Mouse (Mus musculus): ENCODE results near the gene Clec3a. TPM values are rescaled to one million over a fixed set of nuclear protein-coding genes. Genes with fewer than 3 reads are reported as not detected.

The Clec3a gene
- not detected in 2 replicates for polyA plus RNA-seq (2015; fragmentation: Nextera tagmentation; extraction: Ambion mirVana)

DNA sequence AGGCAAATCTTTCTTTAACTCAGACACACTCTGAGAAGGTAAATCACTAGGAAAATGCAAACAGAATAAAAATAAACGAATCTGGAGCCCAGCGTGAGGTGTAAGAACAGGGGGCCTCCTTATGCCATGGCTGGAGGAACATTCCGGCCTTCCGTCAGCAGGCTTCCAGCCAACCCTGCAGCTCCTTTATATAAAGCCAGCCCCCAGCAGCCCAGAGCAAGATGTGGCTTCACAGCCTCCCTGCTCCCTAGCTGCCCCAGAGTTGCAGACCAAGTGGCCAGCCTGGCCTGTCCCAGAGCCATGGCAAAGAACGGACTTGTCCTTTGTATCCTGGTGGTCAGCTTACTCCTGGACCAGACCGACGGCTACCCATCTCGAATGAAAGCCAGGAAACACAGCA, at the start of gene Clec3a:
Gene Clec3a (plus strand): TSS at position 301 of the 400 bp plus-strand sequence.
- H3K9me3 ChIP-seq, result no peaks in the 10 kb centered on the region
- H3K27ac ChIP-seq, result no peak within 1 kb of the TSS
- H3K36me3 ChIP-seq, result no peaks in the 10 kb centered on the region
- no peak within 1 kb of the TSS for H3K9ac ChIP-seq
- no peak within 1 kb of the TSS for H3K4me3 ChIP-seq (replicated peaks)
- no peak for ATAC-seq
- WGBS, result 76% methylated on average over 8 of the region's 8 CpGs
- H3K4me2 ChIP-seq (replicated peaks), result no peak within 1 kb of the TSS
- no peaks in the 10 kb centered on the region for H3K27me3 ChIP-seq (replicated peaks)
- no peaks in the 10 kb centered on the region for H3K4me1 ChIP-seq (replicated peaks)

DNA sequence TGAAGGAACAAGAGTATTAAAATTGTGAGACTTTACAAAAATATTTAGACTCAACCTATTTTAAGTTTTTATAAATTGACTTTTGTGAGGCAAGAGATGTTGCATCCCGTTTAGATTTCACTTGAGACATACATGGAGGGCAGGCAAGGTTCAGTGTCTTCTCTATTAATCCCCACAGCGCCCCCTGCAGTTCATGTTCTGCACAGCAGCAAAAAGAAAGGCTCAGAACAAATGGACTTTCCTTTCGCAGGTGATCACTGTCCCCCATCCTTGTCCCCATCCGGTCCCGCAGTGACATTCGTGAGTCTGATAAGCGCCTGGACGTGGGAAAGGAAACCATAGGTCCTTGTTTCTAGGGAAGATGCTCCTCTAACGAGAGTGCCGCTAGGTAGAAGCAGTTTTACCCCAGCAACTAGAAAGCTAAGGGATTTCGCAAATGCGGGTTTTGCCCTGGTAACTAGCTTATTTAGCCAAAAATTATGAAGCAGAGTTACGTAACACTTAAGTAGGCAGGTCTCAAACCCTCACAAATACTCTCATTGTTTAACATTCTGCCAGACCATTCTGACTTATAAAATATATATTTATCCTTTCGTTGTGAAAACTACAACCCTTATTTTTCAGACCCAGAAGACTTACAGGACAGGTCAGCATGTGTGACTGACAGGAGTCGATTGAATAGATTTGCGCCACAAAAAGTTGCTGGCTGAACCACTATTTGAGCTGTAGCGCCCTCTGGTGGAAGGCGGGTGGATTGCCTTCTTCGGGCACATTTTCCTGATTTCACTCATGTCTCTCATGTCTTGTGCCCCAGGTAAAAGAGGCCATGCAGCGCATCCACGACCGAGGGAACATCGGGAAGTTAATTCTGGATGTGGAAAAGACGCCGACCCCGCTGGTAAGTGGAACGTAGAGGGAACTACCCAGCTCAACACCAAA, 48.6 kb upstream of the Clec3a start:
- WGBS, result 37% methylated on average over 27 of the region's 27 CpGs
- H3K27me3 ChIP-seq (replicated peaks), result no peaks in the 10 kb centered on the region
- no peak for ATAC-seq
- H3K36me3 ChIP-seq, result no peaks in the 10 kb centered on the region
- no peak overlapping the region for H3K9ac ChIP-seq
- no peaks in the 10 kb centered on the region for H3K9me3 ChIP-seq
- no peak overlapping the region for H3K4me3 ChIP-seq (replicated peaks)
- no peaks in the 10 kb centered on the region for H3K4me1 ChIP-seq (replicated peaks)
- no peak overlapping the region for H3K27ac ChIP-seq
- H3K4me2 ChIP-seq (replicated peaks), result peak overlapping the region; percentile 29; the same call in 1 of the 2 replicates

GRCm38 (mm10) chr8:114374390-114374789, 43.5 kb upstream of the Clec3a start:
- Histone ChIP-seq H3K27me3 (replicated peaks) (no peaks in the 10 kb centered on the region), H3K36me3 (no peaks in the 10 kb centered on the region), H3K27ac (no peak overlapping the region), H3K9ac (no peak overlapping the region), H3K4me2 (replicated peaks) (no peak overlapping the region), H3K4me1 (replicated peaks) (no peaks in the 10 kb centered on the region), H3K4me3 (replicated peaks) (no peak overlapping the region), H3K9me3 (no peaks in the 10 kb centered on the region)
- no peak for ATAC-seq
- WGBS, result 74% methylated on average over 6 of the region's 6 CpGs

- WGBS, result 86% methylated on average over 3 of the region's 3 CpGs
- H3K27ac ChIP-seq, result no peak overlapping the region
These were observed 33.7 kb upstream of the Clec3a start for GRCm38 (mm10) chr8:114384189-114384588.

GRCm38 (mm10) chr8:114387494-114387893, 30.4 kb upstream of the Clec3a start:
- Histone ChIP-seq H3K4me1 (replicated peaks) (no peaks in the 10 kb centered on the region), H3K9me3 (no peaks in the 10 kb centered on the region), H3K27me3 (replicated peaks) (no peaks in the 10 kb centered on the region), H3K36me3 (no peaks in the 10 kb centered on the region), H3K4me3 (replicated peaks) (no peak overlapping the region), H3K9ac (no peak overlapping the region), H3K4me2 (replicated peaks) (no peak overlapping the region), H3K27ac (no peak overlapping the region)
- ATAC-seq, result no peak
- WGBS, result 44% methylated on average over 4 of the region's 4 CpGs

More at GRCm38 (mm10) chr8:114384189-114384588, 33.7 kb upstream of the Clec3a start:
- Histone ChIP-seq H3K4me2 (replicated peaks) (no peak overlapping the region), H3K36me3 (no peaks in the 10 kb centered on the region), H3K9me3 (no peaks in the 10 kb centered on the region), H3K4me3 (replicated peaks) (no peak overlapping the region), H3K4me1 (replicated peaks) (no peaks in the 10 kb centered on the region), H3K27me3 (replicated peaks) (no peaks in the 10 kb centered on the region), H3K9ac (no peak overlapping the region)
- no peak for ATAC-seq

- ATAC-seq, result no peak
- Histone ChIP-seq H3K27ac (no peak overlapping the region), H3K9ac (no peak overlapping the region), H3K4me2 (replicated peaks) (no peak overlapping the region), H3K4me1 (replicated peaks) (no peaks in the 10 kb centered on the region), H3K27me3 (replicated peaks) (no peaks in the 10 kb centered on the region), H3K36me3 (no peaks in the 10 kb centered on the region), H3K9me3 (no peaks in the 10 kb centered on the region), H3K4me3 (replicated peaks) (no peak overlapping the region)
- 84% methylated on average over 12 of the region's 13 CpGs for WGBS
These were observed 27.2 kb upstream of the Clec3a start for GRCm38 (mm10) chr8:114390465-114391254.

DNA sequence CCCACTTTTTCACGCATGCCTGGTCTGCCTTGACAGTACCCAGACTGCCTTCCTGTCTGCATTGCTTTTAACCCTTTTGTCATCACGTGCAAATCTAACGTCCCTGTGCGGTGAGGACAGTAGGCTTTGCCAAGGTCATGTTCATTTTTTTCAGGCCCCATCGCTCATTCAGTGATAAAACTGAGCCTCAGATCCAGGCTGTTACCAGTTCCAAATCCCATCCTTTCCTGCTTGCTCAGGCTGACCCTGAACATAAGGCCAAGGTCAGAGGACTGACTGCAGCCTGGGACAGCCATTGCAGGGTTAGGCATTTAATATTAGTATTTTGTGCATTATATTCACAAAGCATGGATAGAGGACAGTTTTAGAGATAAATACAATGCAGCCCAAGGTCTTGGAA, 19.6 kb upstream of the Clec3a start:
- no peaks in the 10 kb centered on the region for H3K4me1 ChIP-seq (replicated peaks)
- H3K4me3 ChIP-seq (replicated peaks), result no peak overlapping the region
- ATAC-seq, result no peak
- H3K27me3 ChIP-seq (replicated peaks), result no peaks in the 10 kb centered on the region
- H3K4me2 ChIP-seq (replicated peaks), result no peak overlapping the region
- WGBS, result 79% methylated on average over 5 of the region's 5 CpGs
- H3K9me3 ChIP-seq, result no peaks in the 10 kb centered on the region
- H3K9ac ChIP-seq, result no peak overlapping the region
- H3K27ac ChIP-seq, result no peak overlapping the region
- no peaks in the 10 kb centered on the region for H3K36me3 ChIP-seq

DNA sequence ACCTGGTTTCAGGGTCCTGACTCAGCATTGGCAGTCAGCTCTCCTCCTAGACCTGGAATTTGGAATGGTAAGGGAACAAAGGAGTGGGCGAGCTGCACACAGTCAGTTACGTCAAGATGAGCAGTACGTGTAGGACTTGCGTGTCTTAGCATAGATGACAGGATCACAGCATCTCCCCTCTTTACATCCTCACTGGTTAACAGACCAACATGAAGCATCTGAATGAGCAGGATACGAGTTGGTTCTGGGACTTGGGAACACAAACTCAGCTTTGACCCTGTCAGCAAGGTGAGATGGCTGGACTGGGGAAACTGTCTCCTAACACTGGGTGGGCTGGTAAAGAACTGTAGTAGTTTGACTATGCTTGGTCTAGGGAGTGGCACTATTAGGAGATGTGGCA, 18.6 kb upstream of the Clec3a start:
- Histone ChIP-seq H3K9me3 (no peaks in the 10 kb centered on the region), H3K27ac (no peak overlapping the region), H3K9ac (no peak overlapping the region), H3K27me3 (replicated peaks) (no peaks in the 10 kb centered on the region), H3K4me2 (replicated peaks) (no peak overlapping the region), H3K4me3 (replicated peaks) (no peak overlapping the region), H3K4me1 (replicated peaks) (no peaks in the 10 kb centered on the region), H3K36me3 (no peaks in the 10 kb centered on the region)
- no peak for ATAC-seq
- 96% methylated on average over 5 of the region's 5 CpGs for WGBS

DNA sequence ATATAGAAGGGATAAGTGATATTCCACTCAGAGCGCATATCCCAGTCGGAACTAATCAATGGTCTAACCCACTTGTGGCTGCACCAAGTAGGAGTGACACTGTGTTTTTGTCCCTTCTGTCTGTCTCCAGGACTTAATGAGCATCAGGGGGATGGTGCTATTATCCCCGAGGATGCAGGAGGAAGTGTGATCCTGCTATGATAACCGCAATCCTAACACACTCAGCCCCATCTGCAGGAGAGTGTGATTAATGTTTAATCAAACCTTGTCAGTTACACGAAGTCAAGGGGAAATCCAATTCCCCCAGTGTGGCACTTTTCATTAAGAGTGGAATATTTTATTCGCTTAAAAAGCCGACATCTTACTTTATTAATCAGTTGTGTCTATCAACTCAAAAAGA, 16.2 kb upstream of the Clec3a start:
- no peak for ATAC-seq
- 67% methylated on average over 7 of the region's 7 CpGs for WGBS
- no peaks in the 10 kb centered on the region for H3K4me1 ChIP-seq (replicated peaks)
- H3K4me3 ChIP-seq (replicated peaks), result no peak overlapping the region
- H3K27ac ChIP-seq, result no peak overlapping the region
- H3K9me3 ChIP-seq, result no peaks in the 10 kb centered on the region
- H3K4me2 ChIP-seq (replicated peaks), result no peak overlapping the region
- no peaks in the 10 kb centered on the region for H3K36me3 ChIP-seq
- no peak overlapping the region for H3K9ac ChIP-seq
- H3K27me3 ChIP-seq (replicated peaks), result no peaks in the 10 kb centered on the region

DNA sequence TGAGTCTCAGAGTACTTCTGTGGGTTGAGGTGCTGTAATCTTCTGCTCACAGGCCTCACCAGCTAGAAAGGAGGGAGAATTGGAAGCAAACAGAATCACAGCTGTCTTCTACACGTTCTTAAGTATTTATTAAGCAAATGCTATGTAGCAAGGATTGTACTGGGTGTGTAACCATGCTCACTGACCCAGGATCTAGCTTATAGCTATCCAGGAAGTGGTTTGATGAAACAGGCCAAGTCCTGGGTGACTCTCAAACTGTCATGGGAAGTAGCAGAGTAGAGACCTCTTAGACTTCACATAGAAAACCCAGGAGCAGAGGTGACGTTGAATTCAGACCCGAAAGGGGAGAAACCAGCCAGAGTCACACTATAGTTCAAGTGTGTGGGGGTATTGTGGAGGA, 6.5 kb upstream of the Clec3a start:
- 75% methylated on average over 3 of the region's 3 CpGs for WGBS
- no peak overlapping the region for H3K4me2 ChIP-seq (replicated peaks)
- no peaks in the 10 kb centered on the region for H3K9me3 ChIP-seq
- H3K27me3 ChIP-seq (replicated peaks), result no peaks in the 10 kb centered on the region
- ATAC-seq, result no peak
- no peak overlapping the region for H3K4me3 ChIP-seq (replicated peaks)
- no peaks in the 10 kb centered on the region for H3K36me3 ChIP-seq
- no peak overlapping the region for H3K27ac ChIP-seq
- H3K4me1 ChIP-seq (replicated peaks), result no peaks in the 10 kb centered on the region
- H3K9ac ChIP-seq, result no peak overlapping the region

- WGBS, result 79% methylated on average over 5 of the region's 5 CpGs
- no peaks in the 10 kb centered on the region for H3K36me3 ChIP-seq
- H3K9ac ChIP-seq, result no peak overlapping the region
- no peak overlapping the region for H3K27ac ChIP-seq
- no peaks in the 10 kb centered on the region for H3K27me3 ChIP-seq (replicated peaks)
- no peaks in the 10 kb centered on the region for H3K4me1 ChIP-seq (replicated peaks)
- no peak overlapping the region for H3K4me2 ChIP-seq (replicated peaks)
- H3K9me3 ChIP-seq, result no peaks in the 10 kb centered on the region
- H3K4me3 ChIP-seq (replicated peaks), result no peak overlapping the region
- no peak for ATAC-seq
These were observed 600 bp downstream of the Clec3a start for GRCm38 (mm10) chr8:114418486-114418885.

DNA sequence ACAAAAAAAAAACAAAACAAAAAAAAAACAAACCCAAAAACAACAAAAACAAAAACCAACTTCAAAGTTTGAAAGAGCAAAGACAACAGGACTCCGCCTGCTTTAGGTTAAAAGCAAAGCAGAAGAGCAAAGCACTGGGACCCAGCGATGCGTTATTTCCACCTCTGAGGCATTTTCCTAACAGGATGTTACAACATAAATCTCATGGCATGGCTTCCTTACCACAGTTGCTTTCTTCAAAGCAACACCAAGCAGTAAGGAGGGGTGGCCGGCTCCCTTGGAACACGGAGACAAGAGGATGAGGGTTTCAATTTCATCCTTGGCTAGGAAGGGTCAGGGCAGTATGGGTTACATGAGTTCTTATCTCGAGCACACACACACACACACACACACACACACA, 1.0 kb downstream of the Clec3a start:
- Histone ChIP-seq H3K4me3 (replicated peaks) (no peak overlapping the region), H3K36me3 (no peaks in the 10 kb centered on the region), H3K9me3 (no peaks in the 10 kb centered on the region), H3K4me1 (replicated peaks) (no peaks in the 10 kb centered on the region), H3K4me2 (replicated peaks) (no peak overlapping the region), H3K27ac (no peak overlapping the region), H3K9ac (no peak overlapping the region), H3K27me3 (replicated peaks) (no peaks in the 10 kb centered on the region)
- ATAC-seq, result no peak
- WGBS, result 61% methylated on average over 6 of the region's 6 CpGs
